Mouse (Mus musculus): ENCODE data around the gene Rora. TPM values are rescaled to one million over a fixed set of nuclear protein-coding genes. Genes with fewer than 3 reads are reported as not detected.
"Not testable (repeated sequence)": the region's sequence is repeated elsewhere in the genome, so short reads cannot be mapped to it uniquely, and the experiment has no call there.

Gene Rora
- total RNA-seq, 2 experiments from 2014 or later, result 24.2 to 26.3 TPM

- DNase-seq, result no peak
Measured at GRCm38 (mm10) chr9:69090749-69091270, 437.2 kb downstream of the Rora start.

GRCm38 (mm10) chr9:69092119-69093013 is 438.8 kb downstream of the Rora start:
- peak; percentile 96 for DNase-seq

- not testable (repeated sequence) for DNase-seq
Measured at GRCm38 (mm10) chr9:69100153-69100756, 446.7 kb downstream of the Rora start.

GRCm38 (mm10) chr9:69104321-69104720 is 450.7 kb downstream of the Rora start:
- no peak for DNase-seq

- DNase-seq, result no peak
Measured at GRCm38 (mm10) chr9:69109618-69110300, 456.2 kb downstream of the Rora start.

- DNase-seq, result no peak
Measured at GRCm38 (mm10) chr9:69110301-69110674, 456.7 kb downstream of the Rora start.

GRCm38 (mm10) chr9:69110706-69111105 is 457.1 kb downstream of the Rora start:
- no peak for DNase-seq

GRCm38 (mm10) chr9:69111539-69111938 is 458.0 kb downstream of the Rora start:
- DNase-seq, result no peak

- no peak for DNase-seq
Measured at GRCm38 (mm10) chr9:69114429-69114984, 460.9 kb downstream of the Rora start.

- DNase-seq, result no peak
Measured at GRCm38 (mm10) chr9:69116740-69117139, 463.2 kb downstream of the Rora start.

- peak in 1 of 2 experiments; percentile 53 for DNase-seq
Measured at GRCm38 (mm10) chr9:69121117-69121740, 467.6 kb downstream of the Rora start.

GRCm38 (mm10) chr9:69125011-69125786 is 471.6 kb downstream of the Rora start:
- peak; percentile 83 to 88 for DNase-seq

GRCm38 (mm10) chr9:69125787-69126161 is 472.2 kb downstream of the Rora start:
- DNase-seq, result no peak

- no peak for DNase-seq
Measured at GRCm38 (mm10) chr9:69126595-69126994, 473.0 kb downstream of the Rora start.

- no peak for DNase-seq
Measured at GRCm38 (mm10) chr9:69128335-69128734, 474.7 kb downstream of the Rora start.

- no peak for DNase-seq
Measured at GRCm38 (mm10) chr9:69132995-69133394, 479.4 kb downstream of the Rora start.

GRCm38 (mm10) chr9:69133696-69134095 is 480.1 kb downstream of the Rora start:
- DNase-seq, result peak; percentile 58 to 61

- DNase-seq, result peak; percentile 61 to 68
Measured at GRCm38 (mm10) chr9:69134604-69135003, 481.0 kb downstream of the Rora start.

- no peak for DNase-seq
Measured at GRCm38 (mm10) chr9:69136821-69137220, 483.2 kb downstream of the Rora start.

GRCm38 (mm10) chr9:69137398-69137797 is 483.8 kb downstream of the Rora start:
- DNase-seq, result no peak

- no peak for DNase-seq
Measured at GRCm38 (mm10) chr9:69140144-69140543, 486.6 kb downstream of the Rora start.

All from heart, adult 18-20 months (tissue).